Mouse (Mus musculus) kidney, adult 18-20 months (tissue): ENCODE data around the gene Mcm2.

Experiments used
- DNase-seq: peaks from one replicate; pipeline ENCODE4 v3.0.0; 2021

Gene Mcm2

GRCm38 (mm10) chr6:88925640-88926205, 27.1 kb upstream of the Mcm2 start:
- DNase-seq = no peak

- DNase-seq = peak; percentile 73
These were observed 26.1 kb upstream of the Mcm2 start for GRCm38 (mm10) chr6:88924502-88925275.

GRCm38 (mm10) chr6:88918802-88919201, 20.2 kb upstream of the Mcm2 start:
- DNase-seq = no peak

- peak; percentile 51 for DNase-seq
These were observed 17.6 kb upstream of the Mcm2 start for GRCm38 (mm10) chr6:88916153-88916552.

GRCm38 (mm10) chr6:88915510-88915909, 16.9 kb upstream of the Mcm2 start:
- no peak for DNase-seq

- no peak for DNase-seq
These were observed 16.2 kb upstream of the Mcm2 start for GRCm38 (mm10) chr6:88914799-88915198.

GRCm38 (mm10) chr6:88913440-88913839, 14.9 kb upstream of the Mcm2 start:
- no peak for DNase-seq

- no peak for DNase-seq
These were observed 14.4 kb upstream of the Mcm2 start for GRCm38 (mm10) chr6:88913022-88913421.

- no peak for DNase-seq
These were observed 10.6 kb upstream of the Mcm2 start for GRCm38 (mm10) chr6:88909151-88909550.

GRCm38 (mm10) chr6:88906369-88907108, 8.0 kb upstream of the Mcm2 start:
- DNase-seq = peak; percentile 67

GRCm38 (mm10) chr6:88905042-88905441, 6.5 kb upstream of the Mcm2 start:
- peak; percentile 33 for DNase-seq

GRCm38 (mm10) chr6:88904456-88904974, 5.9 kb upstream of the Mcm2 start:
- no peak for DNase-seq

GRCm38 (mm10) chr6:88903708-88904107, 5.1 kb upstream of the Mcm2 start:
- no peak for DNase-seq

- peak; percentile 95 for DNase-seq
These were observed 3.6 kb upstream of the Mcm2 start, which contains the start of gene Tpra1 for GRCm38 (mm10) chr6:88901947-88902820. TSS of gene Tpra1 (plus strand) at chr6:88902251.

GRCm38 (mm10) chr6:88901471-88901870, 2.9 kb upstream of the Mcm2 start:
- DNase-seq = no peak

- DNase-seq = no peak
These were observed 1.0 kb upstream of the Mcm2 start for GRCm38 (mm10) chr6:88899628-88900027.

- DNase-seq = no peak
These were observed 506 bp upstream of the Mcm2 start for GRCm38 (mm10) chr6:88899086-88899485.

GRCm38 (mm10) chr6:88897246-88897645, 1.3 kb downstream of the Mcm2 start:
- DNase-seq = no peak

GRCm38 (mm10) chr6:88895943-88896342, 2.6 kb downstream of the Mcm2 start:
- no peak for DNase-seq

- peak; percentile 69 for DNase-seq
These were observed 5.0 kb downstream of the Mcm2 start for GRCm38 (mm10) chr6:88893559-88893958.

- DNase-seq = no peak
These were observed 7.7 kb downstream of the Mcm2 start for GRCm38 (mm10) chr6:88890832-88891231.

- DNase-seq = no peak
These were observed 9.1 kb downstream of the Mcm2 start for GRCm38 (mm10) chr6:88889410-88890042.
